9 mouse cellular contexts compared by ENCODE assay signal in genomic region chr7:74386257-74386656, GRCm38 (mm10).
DNase-seq lines count a peak whose midpoint lies in the region; ATAC-seq and TF ChIP-seq lines count a peak whose summit lies in the region.
"Had no signal": no experiment of that assay in that cellular context is flagged by ENCODE, and none has a peak within 500 bp of the region (broad histone marks: within the 10 kb centered on the region; RNA-seq: fewer than 3 reads in every experiment).

No protein-coding gene starts in this region.

- H3K4me2 ChIP-seq in forebrain, embryonic 15.5 days (replicated peaks), result no peak overlapping the region
- no peak overlapping the region for H3K4me2 ChIP-seq in forebrain, embryonic 12.5 days
- no peak overlapping the region for H3K4me2 ChIP-seq in liver, embryonic 11.5 days
- H3K4me2 ChIP-seq: limb, embryonic 15.5 days had no signal

- no peaks in the 10 kb centered on the region for H3K9me3 ChIP-seq in forebrain, embryonic 15.5 days
- H3K9me3 ChIP-seq in forebrain, embryonic 12.5 days, result no peaks in the 10 kb centered on the region
- H3K9me3 ChIP-seq in liver, embryonic 11.5 days (ENCODE audit: control insufficient read depth, low read length), result no peaks in the 10 kb centered on the region
- H3K9me3 ChIP-seq: limb, embryonic 15.5 days had no signal

- H3K4me1 ChIP-seq in forebrain, embryonic 15.5 days, result peaks cover 11% of the 10 kb centered on the region
- H3K4me1 ChIP-seq in forebrain, embryonic 12.5 days, result no peaks in the 10 kb centered on the region
- peaks cover 61% of the 10 kb centered on the region for H3K4me1 ChIP-seq in cerebellum, adult 2 months (ENCODE audit: control insufficient read depth, insufficient read depth, low read length)
- no peaks in the 10 kb centered on the region for H3K4me1 ChIP-seq in liver, embryonic 11.5 days (replicated peaks; ENCODE audit: control insufficient read depth, insufficient read depth, low read length)

- H3K36me3 ChIP-seq in forebrain, embryonic 15.5 days, result no peaks in the 10 kb centered on the region
- H3K36me3 ChIP-seq in forebrain, embryonic 12.5 days (replicated peaks), result no peaks in the 10 kb centered on the region
- H3K36me3 ChIP-seq in liver, embryonic 11.5 days (ENCODE audit: control insufficient read depth, insufficient read depth, low read length), result no peaks in the 10 kb centered on the region
- H3K36me3 ChIP-seq: limb, embryonic 15.5 days had no signal

- no peak for TF ChIP-seq POLR2A in cerebellum, adult 2 months (IDR thresholded peaks at IDR 0.05; ENCODE audit: borderline replicate concordance, insufficient read depth, low read length)

- peak; percentile 86 for ATAC-seq in forebrain, embryonic 15.5 days (replicated peaks)
- ATAC-seq in forebrain, embryonic 12.5 days (ENCODE audit: low FRiP score), result no peak
- no peak for ATAC-seq in liver, embryonic 11.5 days (replicated peaks; ENCODE audit: low FRiP score)

- TF ChIP-seq CTCF in cerebellum, adult 2 months (IDR thresholded peaks at IDR 0.05; ENCODE audit: borderline replicate concordance, insufficient read depth, low read depth, low read length), result no peak

- H3K4me3 ChIP-seq in forebrain, embryonic 15.5 days, result no peak overlapping the region
- no peak overlapping the region for H3K4me3 ChIP-seq in forebrain, embryonic 12.5 days (replicated peaks)
- H3K4me3 ChIP-seq in cerebellum, adult 2 months (replicated peaks; ENCODE audit: insufficient read depth, low read depth, low read length), result no peak overlapping the region
- H3K4me3 ChIP-seq in liver, embryonic 11.5 days (ENCODE audit: low read depth, low read length), result no peak overlapping the region
- H3K4me3 ChIP-seq: limb, embryonic 15.5 days had no signal

- 40% methylated on average over 5 of the region's 5 CpGs for WGBS in forebrain, embryonic 15.5 days
- 72% methylated on average over 5 of the region's 5 CpGs for WGBS in forebrain, embryonic 12.5 days
- 5% methylated on average over 5 of the region's 5 CpGs for WGBS in cerebellum, adult 2 months
- WGBS in liver, embryonic 11.5 days, result 74% methylated on average over 5 of the region's 5 CpGs

- no peak overlapping the region for H3K9ac ChIP-seq in forebrain, embryonic 15.5 days (replicated peaks)
- no peak overlapping the region for H3K9ac ChIP-seq in forebrain, embryonic 12.5 days
- no peak overlapping the region for H3K9ac ChIP-seq in liver, embryonic 11.5 days (ENCODE audit: low read depth, low read length)
- H3K9ac ChIP-seq: limb, embryonic 15.5 days had no signal

- DNase-seq in left cerebral cortex, adult 18-20 months (ENCODE audit: low spot score in 2 of 2), result peak; percentile 25 to 32
- no peak for DNase-seq in left cerebral cortex, postnatal 36 days (ENCODE audit: low spot score in 2 of 2)
- DNase-seq in cerebellum, adult 2 months, result peak; percentile 97
- DNase-seq in kidney, postnatal 14 days, result peak; percentile 62
- DNase-seq in lung, postnatal 4 days, result no peak
- DNase-seq in liver, embryonic 11.5 days (ENCODE audit: low spot score), result no peak

- intact Hi-C loops in left cerebral cortex, postnatal 36 days (cut with DNase I), result no loop called here

- H3K27ac ChIP-seq in forebrain, embryonic 15.5 days (replicated peaks), result no peak overlapping the region
- no peak overlapping the region for H3K27ac ChIP-seq in forebrain, embryonic 12.5 days
- H3K27ac ChIP-seq in cerebellum, adult 2 months (ENCODE audit: insufficient read depth, low read length), result peak overlapping the region; percentile 67
- H3K27ac ChIP-seq in liver, embryonic 11.5 days (ENCODE audit: low read depth, low read length), result no peak overlapping the region
- H3K27ac ChIP-seq: limb, embryonic 15.5 days had no signal

- H3K27me3 ChIP-seq in forebrain, embryonic 15.5 days, result no peaks in the 10 kb centered on the region
- no peaks in the 10 kb centered on the region for H3K27me3 ChIP-seq in forebrain, embryonic 12.5 days
- H3K27me3 ChIP-seq in cerebellum, adult 2 months (ENCODE audit: control insufficient read depth, insufficient read depth, low read length), result no peaks in the 10 kb centered on the region
- H3K27me3 ChIP-seq in liver, embryonic 11.5 days (replicated peaks; ENCODE audit: control insufficient read depth, insufficient read depth, low read length), result no peaks in the 10 kb centered on the region
- H3K27me3 ChIP-seq: limb, embryonic 15.5 days had no signal

Comparison
In these comparisons a context has a peak if more than half of its experiments do, and no peak if none do; other contexts are left out.
1. DNase-seq: peak in left cerebral cortex, adult 18-20 months (2 of 2), cerebellum, adult 2 months (2 of 2) and kidney, postnatal 14 days (single experiment); none in left cerebral cortex, postnatal 36 days (0 of 2), lung, postnatal 4 days (0 of 2) and liver, embryonic 11.5 days (single experiment).